Mouse (Mus musculus): ENCODE results near the gene Vmn1r123.
"Not testable (repeated sequence)": the region's sequence is repeated elsewhere in the genome, so short reads cannot be mapped to it uniquely, and the experiment has no call there.

The Vmn1r123 gene

DNA sequence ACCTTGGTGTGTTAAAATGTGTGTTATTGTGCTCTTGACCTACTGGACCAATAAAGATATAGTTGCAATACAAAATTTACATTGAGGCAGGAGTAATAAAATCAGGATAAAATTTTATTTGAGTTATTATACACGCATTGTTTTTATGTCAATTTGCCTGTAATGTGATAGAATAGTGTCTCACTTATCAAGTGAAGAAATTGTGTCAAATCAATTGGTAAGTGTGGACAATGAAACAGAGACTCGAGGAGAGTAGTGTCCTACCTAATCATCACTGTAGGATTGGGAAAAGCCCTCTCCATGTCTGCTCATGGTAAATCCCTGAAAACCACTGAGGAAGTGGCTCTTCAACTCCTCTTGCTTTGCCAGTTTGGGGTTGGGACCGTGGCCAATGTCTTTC is at the start of gene Vmn1r123:
TSS of gene Vmn1r123 (plus strand) at position 301 of the 400 bp plus-strand sequence.
- in situ Hi-C loops (cut with MboI; ENCODE audit: low sequenced_read_pairs), result not testable (repeated sequence)

DNA sequence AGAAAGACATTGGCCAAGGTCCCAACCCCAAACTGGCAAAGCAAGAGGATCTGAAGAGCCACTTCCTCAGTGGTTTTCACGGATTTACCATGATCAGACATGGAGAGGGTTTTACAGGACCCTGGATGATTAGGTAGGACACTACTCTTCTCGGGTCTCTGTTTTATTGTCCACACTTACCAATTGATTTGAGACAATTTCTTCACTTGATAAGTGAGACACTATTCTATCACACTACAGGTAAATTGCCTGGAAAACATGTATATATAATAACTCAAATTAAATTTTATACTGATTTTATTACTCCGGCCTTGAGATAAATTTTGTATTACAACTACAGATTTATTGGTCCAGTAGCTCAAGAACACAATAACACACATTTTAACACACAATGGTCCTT is 28.0 kb upstream of the Vmn1r123 start, which contains the start of gene Vmn1r122:
TSS of gene Vmn1r122 (minus strand) at position 101 of the 400 bp plus-strand sequence.
- in situ Hi-C loops (cut with MboI; ENCODE audit: low sequenced_read_pairs), result not testable (repeated sequence)

DNA sequence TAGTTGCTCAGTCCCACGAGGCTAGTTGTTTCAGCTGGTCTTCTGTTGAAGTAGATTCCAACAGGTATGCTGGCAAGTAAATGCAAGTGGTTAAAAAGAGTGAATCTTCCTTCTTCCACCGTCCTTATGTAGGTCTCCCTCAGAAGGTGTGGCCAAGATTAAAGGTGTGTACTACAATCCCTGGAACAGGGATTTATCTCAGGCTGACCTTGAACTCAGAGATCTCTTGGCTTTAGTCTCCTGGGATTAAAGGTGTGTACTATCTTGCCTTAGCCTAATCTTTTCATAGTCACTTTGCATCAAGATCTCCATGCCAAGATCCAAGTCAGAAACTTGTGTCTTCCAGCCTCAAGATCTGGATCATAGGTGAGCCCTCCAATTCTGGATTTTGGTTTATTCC is 28.3 kb downstream of the Vmn1r123 start, which contains the start of gene Gm5157:
TSS of gene Gm5157 (minus strand) at position 101 of the 400 bp plus-strand sequence.
- in situ Hi-C loops (cut with MboI; ENCODE audit: low sequenced_read_pairs), result not testable (repeated sequence)
